Comparison of ENCODE assay signal across 8 mouse cellular contexts in the genomic region with DNA sequence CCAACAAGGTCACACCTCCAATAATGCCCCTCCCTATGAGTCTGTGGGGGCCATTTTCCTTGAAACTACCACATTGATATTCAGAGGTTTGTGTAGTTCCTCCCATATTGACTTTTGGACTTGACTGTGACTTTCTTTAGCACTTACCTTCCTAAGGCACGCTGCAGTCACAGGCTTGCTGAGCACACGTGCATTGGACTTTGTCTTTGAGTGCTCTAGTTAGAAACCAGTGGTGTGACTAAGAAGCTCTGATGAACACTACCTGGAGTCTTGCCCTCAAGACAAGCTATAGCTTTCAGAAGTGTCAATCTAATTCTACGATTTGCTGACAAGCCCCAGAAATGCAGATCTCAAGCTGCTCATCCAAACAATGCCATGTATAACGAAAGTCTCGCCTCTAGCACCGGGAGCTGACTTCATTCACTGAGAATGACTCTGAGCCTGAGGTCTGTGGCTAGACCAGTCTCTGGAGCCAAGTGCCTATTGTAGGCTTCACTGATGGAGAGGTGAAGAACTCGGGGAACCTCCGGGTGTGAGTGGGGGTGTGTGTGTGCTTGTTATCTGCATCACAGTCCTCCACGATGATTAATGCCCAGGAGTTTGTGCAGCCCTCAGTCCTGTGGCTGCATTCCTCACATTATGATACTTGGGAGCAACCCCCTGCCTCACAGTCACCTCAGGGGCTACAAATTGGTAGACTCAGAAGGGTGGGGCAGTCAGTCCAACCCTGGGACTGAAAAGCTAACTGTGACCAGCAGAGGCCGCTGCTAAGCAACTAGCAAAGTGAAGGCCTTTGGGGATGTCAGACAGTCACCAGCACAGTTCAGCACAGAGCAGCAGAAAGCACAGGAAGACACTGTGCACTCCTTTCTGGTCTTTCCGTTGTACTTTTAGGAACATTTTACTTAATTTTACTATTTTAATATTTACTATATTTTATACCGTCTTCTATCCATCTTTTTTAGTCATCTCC. TPM values are rescaled to one million over a fixed set of nuclear protein-coding genes. Genes with fewer than 3 reads are reported as not detected.
DNase-seq lines count a peak whose midpoint lies in the region; ATAC-seq and TF ChIP-seq lines count a peak whose summit lies in the region.

No protein-coding gene starts in this region.

- TF ChIP-seq CTCF in E14TG2a.4 (conservative IDR thresholded peaks at IDR 0.05; ENCODE audit: low read length): peak; percentile 75

- WGBS in forebrain, embryonic 13.5 days: 76% methylated on average over 12 of the region's 12 CpGs
- 44% methylated on average over 12 of the region's 12 CpGs for WGBS in large intestine, adult 2 months
- 63% methylated on average over 12 of the region's 12 CpGs for WGBS in liver, embryonic 15.5 days (ENCODE audit: insufficient replicate concordance)
- 75% methylated on average over 12 of the region's 12 CpGs for WGBS in neural tube, embryonic 14.5 days

- H3K27me3 ChIP-seq in E14TG2a.4 (ENCODE audit: insufficient read depth, low read length): no peaks in the 10 kb centered on the region
- H3K27me3 ChIP-seq in forebrain, embryonic 13.5 days: no peaks in the 10 kb centered on the region
- no peaks in the 10 kb centered on the region for H3K27me3 ChIP-seq in liver, embryonic 15.5 days
- H3K27me3 ChIP-seq in neural tube, embryonic 14.5 days (ENCODE audit: control insufficient read depth, insufficient read depth, low read length): no peaks in the 10 kb centered on the region

- H3K9me3 ChIP-seq in E14TG2a.4 (ENCODE audit: low read length): no peaks in the 10 kb centered on the region
- H3K9me3 ChIP-seq in forebrain, embryonic 13.5 days (replicated peaks): no peaks in the 10 kb centered on the region
- H3K9me3 ChIP-seq in liver, embryonic 15.5 days (replicated peaks): no peaks in the 10 kb centered on the region
- H3K9me3 ChIP-seq in neural tube, embryonic 14.5 days (ENCODE audit: control insufficient read depth, low read length): no peaks in the 10 kb centered on the region

- H3K4me3 ChIP-seq in E14TG2a.4 (replicated peaks; ENCODE audit: low read length): no peak overlapping the region
- H3K4me3 ChIP-seq in forebrain, embryonic 13.5 days: no peak overlapping the region
- H3K4me3 ChIP-seq in liver, embryonic 15.5 days (replicated peaks): no peak overlapping the region
- no peak overlapping the region for H3K4me3 ChIP-seq in neural tube, embryonic 14.5 days (ENCODE audit: low read depth, low read length)

- no peak overlapping the region for H3K27ac ChIP-seq in forebrain, embryonic 13.5 days
- no peak overlapping the region for H3K27ac ChIP-seq in liver, embryonic 15.5 days (replicated peaks)
- H3K27ac ChIP-seq in neural tube, embryonic 14.5 days (ENCODE audit: low read depth, low read length): no peak overlapping the region

- intact Hi-C loops in heart, postnatal 25 days (cut with DNase I): loop anchor here (1.0 to 10.0 kb wide), 4 partner anchors 91 to 754 kb away; partner anchors contain the start of gene Atp1b1

- peaks cover 20% of the 10 kb centered on the region for H3K4me1 ChIP-seq in E14TG2a.4 (replicated peaks; ENCODE audit: low read depth, low read length)
- peaks cover 5% of the 10 kb centered on the region for H3K4me1 ChIP-seq in forebrain, embryonic 13.5 days
- H3K4me1 ChIP-seq in liver, embryonic 15.5 days (replicated peaks): no peaks in the 10 kb centered on the region
- H3K4me1 ChIP-seq in neural tube, embryonic 14.5 days (ENCODE audit: control insufficient read depth, insufficient read depth, low read length): no peaks in the 10 kb centered on the region

- H3K9ac ChIP-seq in forebrain, embryonic 13.5 days: no peak overlapping the region
- H3K9ac ChIP-seq in liver, embryonic 15.5 days: no peak overlapping the region
- H3K9ac ChIP-seq in neural tube, embryonic 14.5 days (replicated peaks; ENCODE audit: low read depth, low read length): no peak overlapping the region

- no peak overlapping the region for H3K4me2 ChIP-seq in forebrain, embryonic 13.5 days
- H3K4me2 ChIP-seq in liver, embryonic 15.5 days: no peak overlapping the region
- no peak overlapping the region for H3K4me2 ChIP-seq in neural tube, embryonic 14.5 days (ENCODE audit: low read depth, low read length)

- H3K36me3 ChIP-seq in E14TG2a.4 (ENCODE audit: insufficient read depth, low read length): no peaks in the 10 kb centered on the region
- no peaks in the 10 kb centered on the region for H3K36me3 ChIP-seq in forebrain, embryonic 13.5 days (ENCODE audit: poor library complexity, severe bottlenecking)
- H3K36me3 ChIP-seq in liver, embryonic 15.5 days (replicated peaks): no peaks in the 10 kb centered on the region
- H3K36me3 ChIP-seq in neural tube, embryonic 14.5 days (ENCODE audit: control insufficient read depth, insufficient read depth, low read length): no peaks in the 10 kb centered on the region

- ATAC-seq in forebrain, embryonic 13.5 days: peak; percentile 90
- peak; percentile 58; the same call in 1 of the 2 replicates for ATAC-seq in liver, embryonic 15.5 days (ENCODE audit: insufficient read depth)
- ATAC-seq in neural tube, embryonic 14.5 days (ENCODE audit: low read depth): peak; percentile 89

- peak; percentile 41 for DNase-seq in c-Kit-positive CD71-positive TER-119-positive erythroid progenitor cells, embryonic 14.5 days (ENCODE audit: low spot score)
- DNase-seq in heart, postnatal 25 days (ENCODE audit: low spot score): peak; percentile 29
- peak; percentile 66 for DNase-seq in large intestine, adult 2 months (ENCODE audit: low read depth, low spot score)
- DNase-seq in telencephalon, adult 2 months (ENCODE audit: low read depth, low spot score): peak; percentile 40

RNA-seq across cellular contexts. Expression of gene Blzf1, which starts 59.2 kb away (rescaled TPM):
- polyA plus RNA-seq in forebrain, embryonic 13.5 days (2015; fragmentation: Nextera tagmentation; extraction: Ambion mirVana): 29.9 and 30.0 TPM in 2 replicates
- total RNA-seq in heart, postnatal 25 days (2021): 10 to 100 TPM; 23.6 to 24.6 TPM
- polyA plus RNA-seq in large intestine, adult 2 months (2012; rRNA removed): 3.8 and 4.9 TPM in 2 replicates
- 8.8 and 9.2 TPM in 2 replicates for polyA plus RNA-seq in liver, embryonic 15.5 days (2015; fragmentation: Nextera tagmentation; extraction: Ambion mirVana)
- 32.1 and 32.6 TPM in 2 replicates for polyA plus RNA-seq in neural tube, embryonic 14.5 days (2014; fragmentation: Nextera tagmentation; extraction: Ambion mirVana)
